Mouse (Mus musculus) small intestine, adult 2 months (tissue): ENCODE measurements around the gene Mgll. TPM values are rescaled to one million over a fixed set of nuclear protein-coding genes. Genes with fewer than 3 reads are reported as not detected.

Experiments used
- H3K27ac ChIP-seq: fragments of 200-500 bp; 2 replicates; pipeline ENCODE4 v1.5.1; 2012; ENCODE audit warnings: low read depth, low read length, control low read depth, inconsistent platforms; ENCODE audit not compliant: insufficient read depth
- H3K27me3 ChIP-seq: fragments of 200-500 bp; 2 replicates; pipeline ENCODE4 v1.6.1; 2012; ENCODE audit warnings: mild to moderate bottlenecking, moderate library complexity, low read length, inconsistent platforms; ENCODE audit not compliant: control insufficient read depth, insufficient read depth
- H3K36me3 ChIP-seq: fragments of 200-500 bp; 2 replicates; pipeline ENCODE4 v1.6.1; 2012; ENCODE audit warnings: mild to moderate bottlenecking, low read length, control low read depth, inconsistent platforms; ENCODE audit not compliant: control insufficient read depth, insufficient read depth
- H3K4me1 ChIP-seq: fragments of 200-500 bp; 2 replicates; pipeline ENCODE4 v1.6.1; 2012; ENCODE audit warnings: low read length, inconsistent platforms, mixed read lengths; ENCODE audit not compliant: control insufficient read depth, insufficient read depth, insufficient read length
- H3K4me3 ChIP-seq: fragments of 200-500 bp; 2 replicates; pipeline ENCODE4 v1.5.1; 2012; ENCODE audit warnings: low read depth, mild to moderate bottlenecking, control low read depth, inconsistent platforms, low read length, moderate library complexity
- CTCF ChIP-seq: fragments of 200-500 bp; IDR thresholded peaks from 2 replicates; pipeline ENCODE4 v1.5.1; 2012; ENCODE audit warnings: low read depth, mild to moderate bottlenecking, control low read depth, inconsistent platforms, low read length, moderate library complexity, mixed read lengths; ENCODE audit not compliant: insufficient replicate concordance, insufficient read length; ENCODE audit errors: extremely low read depth
- POLR2A ChIP-seq: fragments of 200-500 bp; IDR thresholded peaks from 2 replicates; pipeline ENCODE4 v1.6.1; 2012; ENCODE audit warnings: low read depth, mild to moderate bottlenecking, control low read depth, inconsistent platforms, low read length, moderate library complexity
- WGBS: fragments of 180-500 bp; shearing (Covaris S2); methylation state at CpG from one replicate; pipeline ENCODE4 v1.1.7; 2018; 5-methylcytosine and 5-hydroxymethylcytosine counted together
- polyA plus RNA-seq: library from polyadenylated mRNA; depleted of rRNA; stranded (reverse); fragments of >200 nt; gene quantifications from 2 replicates; pipeline ENCODE4 v1.2.3, GENCODE M21; 2012

Mgll gene
- polyA plus RNA-seq, 1 experiment: 29.5 TPM

DNA sequence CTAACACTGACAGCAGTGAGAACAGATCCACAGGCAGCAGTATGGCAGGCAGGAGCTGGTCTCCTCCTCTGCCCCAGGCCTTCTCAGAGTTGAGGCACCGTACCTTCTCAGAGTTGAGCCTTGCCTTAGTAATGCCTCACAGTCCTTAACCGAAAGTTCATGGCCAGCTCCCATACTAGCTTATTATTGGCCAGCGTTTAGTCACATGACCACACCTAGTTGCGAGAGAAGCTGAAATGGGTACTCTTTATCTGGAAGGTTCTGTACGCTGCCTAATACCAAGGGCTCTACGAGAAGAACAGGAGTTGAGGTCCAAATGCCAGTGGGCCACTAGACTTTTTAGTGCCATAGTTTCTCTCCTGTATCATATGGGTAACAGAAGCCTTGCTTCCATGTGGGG, 97.1 kb downstream of the Mgll start:
- H3K27me3 ChIP-seq: no peaks in the 10 kb centered on the region
- TF ChIP-seq POLR2A: no peak
- WGBS: 87% methylated on average over 6 of the region's 6 CpGs
- no peak overlapping the region for H3K27ac ChIP-seq
- no peaks in the 10 kb centered on the region for H3K36me3 ChIP-seq
- no peaks in the 10 kb centered on the region; the same call in 1 of the 2 replicates for H3K4me1 ChIP-seq
- no peak overlapping the region for H3K4me3 ChIP-seq

- Histone ChIP-seq H3K4me1 (no peaks in the 10 kb centered on the region; the same call in 1 of the 2 replicates), H3K36me3 (no peaks in the 10 kb centered on the region), H3K4me3 (no peak overlapping the region), H3K27ac (no peak overlapping the region), H3K27me3 (no peaks in the 10 kb centered on the region)
- TF ChIP-seq POLR2A (no peak), CTCF (no peak)
- 77% methylated on average over 11 of the region's 11 CpGs for WGBS
These were observed 97.7 kb downstream of the Mgll start for GRCm38 (mm10) chr6:88821901-88822300.

- WGBS: 74% methylated on average over 7 of the region's 7 CpGs
- no peaks in the 10 kb centered on the region for H3K36me3 ChIP-seq
These were observed 100.0 kb downstream of the Mgll start for GRCm38 (mm10) chr6:88824183-88824582.

GRCm38 (mm10) chr6:88826088-88826487, 101.9 kb downstream of the Mgll start:
- Histone ChIP-seq H3K4me1 (no peaks in the 10 kb centered on the region; the same call in 1 of the 2 replicates), H3K27ac (no peak overlapping the region), H3K27me3 (no peaks in the 10 kb centered on the region), H3K4me3 (no peak overlapping the region), H3K36me3 (no peaks in the 10 kb centered on the region)
- TF ChIP-seq CTCF (no peak), POLR2A (no peak)
- WGBS: 53% methylated on average over 3 of the region's 3 CpGs

More at GRCm38 (mm10) chr6:88824183-88824582, 100.0 kb downstream of the Mgll start:
- H3K4me1 ChIP-seq: no peaks in the 10 kb centered on the region; the same call in 1 of the 2 replicates
- no peak overlapping the region for H3K4me3 ChIP-seq
- no peaks in the 10 kb centered on the region for H3K27me3 ChIP-seq
- TF ChIP-seq POLR2A (no peak), CTCF (no peak)
- no peak overlapping the region for H3K27ac ChIP-seq

GRCm38 (mm10) chr6:88826545-88826944, 102.3 kb downstream of the Mgll start:
- TF ChIP-seq POLR2A: no peak
- TF ChIP-seq CTCF: no peak
- 44% methylated on average over 6 of the region's 6 CpGs for WGBS
- H3K4me3 ChIP-seq: no peak overlapping the region
- H3K4me1 ChIP-seq: no peaks in the 10 kb centered on the region
- H3K27me3 ChIP-seq: no peaks in the 10 kb centered on the region
- no peaks in the 10 kb centered on the region for H3K36me3 ChIP-seq
- no peak overlapping the region for H3K27ac ChIP-seq

DNA sequence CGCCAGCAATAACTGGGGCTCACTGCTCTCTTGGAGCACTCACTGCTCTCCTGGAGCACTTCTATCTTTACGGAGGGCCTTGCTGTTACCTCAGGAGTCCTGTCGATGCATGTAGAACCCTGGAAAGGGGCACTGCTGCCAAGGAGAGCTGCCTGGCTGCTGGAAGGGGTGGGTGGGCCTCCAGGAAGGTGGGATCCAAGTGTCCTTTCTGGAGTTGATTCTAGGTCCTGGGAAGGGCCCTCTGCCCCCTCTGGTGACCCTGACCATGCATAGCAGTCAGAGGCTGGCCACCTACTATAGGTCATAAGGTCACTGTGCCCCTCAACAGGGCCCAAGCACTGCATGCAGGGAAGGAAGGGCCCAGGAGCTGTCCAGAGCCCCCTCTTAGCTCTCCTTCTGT, 102.8 kb downstream of the Mgll start:
- 68% methylated on average over 3 of the region's 3 CpGs for WGBS
- H3K36me3 ChIP-seq: no peaks in the 10 kb centered on the region
- H3K4me3 ChIP-seq: no peak overlapping the region
- H3K27me3 ChIP-seq: no peaks in the 10 kb centered on the region
- TF ChIP-seq CTCF (no peak), POLR2A (no peak)
- no peak overlapping the region for H3K27ac ChIP-seq
- no peaks in the 10 kb centered on the region for H3K4me1 ChIP-seq

- H3K27me3 ChIP-seq: no peaks in the 10 kb centered on the region
- no peaks in the 10 kb centered on the region for H3K36me3 ChIP-seq
- no peaks in the 10 kb centered on the region for H3K4me1 ChIP-seq
- H3K4me3 ChIP-seq: no peak overlapping the region
- no peak overlapping the region for H3K27ac ChIP-seq
- TF ChIP-seq POLR2A: no peak
- no peak for TF ChIP-seq CTCF
- 80% methylated on average over 13 of the region's 13 CpGs for WGBS
These were observed 103.4 kb downstream of the Mgll start for GRCm38 (mm10) chr6:88827395-88828205.
